Mouse (Mus musculus) adrenal gland, postnatal 36 days (tissue): Measurements from ENCODE around the gene Plce1. TPM values are rescaled to one million over a fixed set of nuclear protein-coding genes. Genes with fewer than 3 reads are reported as not detected.
A peak's percentile ranks its signal among the peaks of the same experiment; 100 is the strongest.

Experiments used
- DNase-seq, 2 experiments: peaks; one replicate each; pipeline ENCODE4 v3.0.0; 2021; ENCODE audit warnings: mixed read lengths in 1 of 2
- total RNA-seq, 2 experiments: library from RNA; stranded (reverse); gene quantifications; 2 replicates each; pipeline ENCODE4 v1.2.3; 2021

The Plce1 gene
- total RNA-seq, 2 experiments from 2014 or later = 6.5 to 8.9 TPM

DNA sequence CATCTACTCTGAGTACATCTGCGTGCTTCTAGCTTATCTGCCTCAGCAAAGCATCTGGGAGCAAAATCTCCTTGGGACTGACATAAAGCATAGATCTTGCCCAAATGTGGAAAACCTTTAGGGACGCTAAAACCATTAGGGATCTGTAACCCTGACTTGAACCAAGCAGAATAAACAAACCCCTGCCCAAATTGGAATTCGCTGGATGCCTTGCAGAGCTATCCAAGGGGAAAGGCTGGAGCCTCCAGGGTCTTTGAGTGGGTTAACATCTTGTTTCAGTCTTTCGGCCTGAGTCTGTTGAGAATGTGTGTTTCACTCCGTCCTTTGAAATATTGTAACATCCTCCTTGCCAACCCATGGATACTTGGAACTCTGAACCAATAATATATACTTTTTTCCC is 152.4 kb downstream of the Plce1 start:
- DNase-seq = no peak

GRCm38 (mm10) chr19:38639050-38639449 is 158.1 kb downstream of the Plce1 start:
- no peak for DNase-seq

DNA sequence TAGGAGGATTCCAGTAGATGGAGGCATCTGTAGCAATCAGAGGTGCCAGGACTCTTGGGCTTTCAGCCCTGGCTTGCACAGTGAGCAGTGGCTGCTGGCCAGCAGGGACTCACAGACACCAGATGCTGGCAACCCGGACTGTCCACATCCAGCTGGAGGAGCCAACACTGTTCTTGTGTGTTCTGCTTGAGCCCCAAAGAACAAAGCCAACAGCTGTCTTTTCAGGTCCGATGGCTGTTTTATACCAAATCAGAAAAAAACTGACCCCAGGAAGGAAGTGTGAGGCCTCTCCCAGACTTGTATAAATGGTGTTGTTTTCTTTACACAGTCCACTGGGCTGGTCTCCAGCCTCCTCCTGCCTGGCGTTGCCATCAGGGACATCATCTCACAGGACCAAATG is 158.9 kb downstream of the Plce1 start:
- peak; percentile 8 to 48 for DNase-seq

DNA sequence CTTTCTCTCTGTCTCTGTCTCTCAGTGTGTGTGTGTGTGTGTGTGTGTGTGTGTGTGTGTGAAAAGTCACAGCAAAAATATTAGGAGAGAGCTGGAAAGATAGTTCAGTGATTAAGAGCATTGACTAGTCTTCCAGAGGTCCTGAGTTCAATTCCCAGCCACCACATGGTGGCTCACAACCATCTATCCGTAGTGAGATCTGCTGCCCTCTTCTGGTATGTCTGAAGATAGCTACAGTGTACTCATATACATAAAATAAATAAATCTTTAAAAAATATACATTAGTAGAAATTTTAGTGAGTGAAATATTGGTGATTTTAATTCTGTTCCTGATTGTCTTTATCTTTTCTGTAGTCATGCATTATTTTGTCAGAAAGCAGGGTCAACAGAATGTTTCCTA is 161.6 kb downstream of the Plce1 start:
- peak in 1 of 2 experiments; percentile 4 for DNase-seq

DNA sequence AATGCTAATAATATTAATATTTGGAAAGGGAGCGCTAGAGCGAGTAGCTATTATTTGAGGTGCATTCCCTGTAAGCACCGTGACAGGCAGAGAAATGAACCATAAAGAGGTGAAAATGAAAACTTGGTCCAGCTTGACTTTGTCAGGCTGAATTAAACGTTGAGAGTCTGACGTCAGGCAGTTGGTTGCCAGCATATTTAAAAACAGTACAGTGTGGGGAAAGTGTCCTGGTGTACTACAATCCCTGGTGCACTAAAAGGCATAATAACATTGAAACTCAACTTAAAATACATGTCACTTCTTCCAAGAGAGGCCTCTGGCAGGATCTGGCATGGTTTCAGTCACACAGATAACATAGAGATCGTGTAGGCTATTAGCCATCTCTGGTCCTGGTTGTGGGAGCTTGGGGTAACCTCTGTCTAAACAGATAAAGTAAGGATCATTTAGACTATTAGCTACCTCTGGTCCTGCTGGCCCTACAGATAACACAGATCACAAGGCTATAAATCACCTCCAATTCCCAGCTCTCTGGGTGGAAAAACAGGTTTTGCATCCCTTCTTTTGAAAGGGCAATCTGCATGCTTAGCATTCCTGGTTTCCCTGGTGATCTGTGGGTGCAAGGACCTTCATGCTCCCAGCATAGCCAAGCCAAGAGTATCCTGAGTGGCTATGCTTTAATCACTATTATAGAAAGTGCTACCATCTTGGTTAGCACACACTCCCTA is 164.1 kb downstream of the Plce1 start:
- DNase-seq = no peak

DNA sequence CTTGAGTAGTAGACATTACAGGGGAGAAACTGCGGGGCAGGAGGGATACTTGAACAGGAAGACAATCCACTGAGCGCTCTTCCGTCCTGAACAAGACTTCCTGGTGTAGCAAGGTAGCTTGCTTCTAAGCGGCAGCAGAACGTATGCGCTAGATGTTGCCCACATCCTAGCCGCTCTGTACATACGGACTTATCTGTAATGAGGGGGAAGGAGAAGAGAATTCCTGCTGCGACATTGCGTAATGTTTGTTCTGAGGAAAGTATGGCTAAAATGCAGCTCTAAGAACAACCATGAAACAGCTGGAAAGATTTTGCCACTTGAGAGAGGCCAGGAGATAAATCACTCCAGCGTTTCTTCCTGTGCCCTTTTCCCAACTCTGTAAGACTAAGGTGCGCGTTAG is 177.1 kb downstream of the Plce1 start:
- DNase-seq = no peak

- DNase-seq = no peak
Measured at GRCm38 (mm10) chr19:38665398-38665797, 184.5 kb downstream of the Plce1 start.

GRCm38 (mm10) chr19:38672015-38672600 is 191.2 kb downstream of the Plce1 start:
- DNase-seq = no peak

GRCm38 (mm10) chr19:38673936-38674335 is 193.0 kb downstream of the Plce1 start:
- DNase-seq = no peak

DNA sequence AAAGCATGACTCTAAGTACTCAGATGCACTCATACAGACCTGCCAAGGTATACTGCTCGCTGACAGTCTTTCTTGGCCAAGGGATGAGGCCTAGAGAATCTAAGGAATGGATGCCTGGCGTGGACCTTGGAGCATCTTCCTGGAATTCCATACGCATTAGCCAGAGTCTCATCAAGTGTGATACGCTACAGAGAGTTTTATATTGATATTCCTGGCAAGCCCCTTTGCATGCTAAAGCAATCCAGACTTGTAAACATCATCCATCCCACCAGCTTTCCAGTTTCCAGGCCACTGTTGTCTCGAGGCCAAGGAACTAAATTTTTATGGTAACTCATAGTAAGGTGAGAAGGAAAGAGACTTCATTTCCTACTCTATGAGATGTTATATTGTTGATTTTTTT is 197.7 kb downstream of the Plce1 start:
- DNase-seq = no peak

GRCm38 (mm10) chr19:38679520-38679919 is 198.6 kb downstream of the Plce1 start:
- no peak for DNase-seq

DNA sequence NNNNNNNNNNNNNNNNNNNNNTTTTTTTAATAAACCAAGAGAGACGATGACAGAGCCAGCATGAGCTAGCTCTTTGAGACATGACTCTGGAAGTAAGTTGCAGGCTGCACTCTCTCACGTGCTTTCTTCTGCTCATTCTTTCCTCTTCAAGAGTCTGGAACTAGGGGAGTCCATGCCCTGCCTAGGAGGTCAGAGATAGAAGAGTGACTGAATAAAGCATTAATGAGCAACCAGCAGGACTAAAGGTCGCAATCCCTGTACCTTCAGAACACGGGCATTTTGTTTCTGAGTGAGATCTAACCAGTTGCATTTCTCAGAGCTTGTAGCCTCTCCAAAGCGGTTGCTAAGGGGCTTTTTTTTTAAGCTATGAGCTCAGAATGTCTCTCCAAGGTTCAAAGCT is 206.4 kb downstream of the Plce1 start:
- no peak for DNase-seq

DNA sequence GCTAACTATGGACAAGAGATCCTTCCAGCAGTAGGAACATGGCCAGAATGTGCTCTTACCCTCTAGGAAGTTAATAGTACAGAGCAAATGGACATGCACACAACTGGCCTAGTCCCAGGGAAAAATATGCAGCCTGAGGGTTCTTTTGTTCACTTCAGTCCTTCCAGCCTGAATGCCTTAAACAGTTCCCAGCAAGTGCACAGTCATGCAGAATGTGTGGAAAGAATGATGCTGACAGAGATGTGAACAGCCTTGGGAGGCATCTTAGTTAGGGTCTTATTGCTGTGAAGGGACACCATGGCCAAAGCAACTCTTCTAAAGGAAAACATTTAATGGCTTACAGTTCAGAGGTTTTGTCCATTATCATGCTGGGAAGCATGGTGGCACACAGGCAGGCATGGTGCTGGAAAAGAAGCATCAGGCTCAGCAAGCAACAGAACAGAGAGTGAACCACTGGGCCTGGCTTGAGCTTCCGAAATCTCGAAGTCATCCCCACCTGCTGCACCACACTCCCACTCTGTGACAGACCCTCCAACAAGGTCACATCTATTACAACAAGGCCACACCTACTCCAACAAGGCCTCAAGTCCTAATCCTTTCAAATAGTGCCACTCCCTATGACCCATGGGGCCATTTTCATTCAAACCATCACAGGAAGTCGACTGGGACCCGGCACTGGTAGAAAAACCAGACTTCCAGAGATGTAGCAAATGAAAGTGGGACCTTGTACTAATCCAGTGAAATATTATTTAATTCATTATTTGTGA is 208.0 kb downstream of the Plce1 start:
- no peak for DNase-seq

DNA sequence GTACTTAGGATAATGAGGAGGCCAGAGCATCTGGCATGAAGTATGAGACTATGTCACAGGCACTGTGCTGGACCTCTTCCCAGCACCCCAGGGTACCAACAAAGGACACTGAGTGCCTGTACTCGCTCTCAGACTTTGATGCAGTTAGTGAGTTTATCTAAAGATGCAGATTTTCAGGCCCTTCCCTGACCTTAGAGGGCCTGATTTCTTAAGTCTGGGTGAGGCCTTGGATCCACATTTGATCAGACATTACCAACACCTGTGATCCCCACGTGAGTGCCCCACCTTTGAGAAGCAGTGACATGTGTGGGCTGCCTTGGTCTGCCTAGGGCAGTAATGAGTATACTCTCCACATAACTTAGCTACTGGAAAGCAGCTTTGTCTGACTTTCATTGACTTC is 209.4 kb downstream of the Plce1 start:
- DNase-seq = no peak

DNA sequence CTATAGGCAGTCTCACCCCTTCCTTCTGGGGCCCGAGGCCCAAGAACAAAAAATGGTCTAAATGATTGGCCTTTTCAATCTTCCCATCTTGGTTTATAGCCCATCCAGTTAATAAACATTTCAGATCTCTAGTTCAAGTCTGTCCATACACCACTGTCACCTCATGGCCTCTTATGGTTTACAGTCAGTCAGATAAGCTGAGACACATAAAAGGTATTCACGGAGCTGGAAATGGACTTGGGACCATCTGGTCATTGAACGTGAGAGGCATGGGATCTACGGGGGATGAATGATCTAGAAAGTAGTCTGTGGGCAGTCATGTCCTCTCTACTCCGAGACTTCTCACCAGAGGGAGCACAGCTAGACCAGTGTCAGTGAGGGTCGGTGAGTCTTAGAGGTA is 210.6 kb downstream of the Plce1 start:
- no peak for DNase-seq

DNA sequence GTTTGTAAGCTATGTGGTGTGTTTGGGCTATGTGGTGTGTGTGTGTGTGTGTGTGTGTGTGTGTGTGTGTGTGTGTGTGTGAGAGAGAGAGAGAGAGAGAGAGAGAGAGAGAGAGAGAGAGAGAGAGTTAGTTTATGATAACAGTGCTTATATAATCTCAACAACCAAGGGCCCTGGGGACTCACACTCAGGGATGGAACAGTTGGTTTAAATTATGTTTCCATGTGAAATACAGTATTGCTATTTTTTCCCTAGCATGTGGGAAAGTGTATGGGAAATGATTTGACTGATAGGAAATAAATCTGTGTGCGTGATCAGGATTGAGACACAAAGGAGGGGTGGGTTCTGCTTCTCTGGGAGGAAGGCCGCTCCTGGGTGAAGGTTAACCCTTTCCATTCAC is 212.4 kb downstream of the Plce1 start:
- no peak for DNase-seq

DNA sequence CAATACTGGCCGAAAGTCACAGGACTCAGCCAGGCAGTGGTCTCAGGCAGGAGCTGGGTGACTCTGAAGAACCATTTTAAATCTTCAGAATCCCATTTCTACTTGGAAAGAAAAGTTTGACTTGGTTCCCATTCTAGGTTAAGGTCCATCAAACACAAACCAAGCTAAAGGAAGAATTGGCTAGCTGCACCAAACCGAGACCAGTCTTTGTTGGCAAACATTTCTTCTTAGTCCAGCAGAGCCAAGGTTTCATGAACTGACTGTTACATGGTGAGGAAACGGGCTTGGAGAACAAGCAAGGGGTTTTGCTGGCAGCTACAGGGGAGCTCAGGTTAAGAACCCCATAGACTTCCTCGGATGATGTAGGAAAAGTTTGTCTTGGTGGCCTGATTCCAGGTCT is 212.9 kb downstream of the Plce1 start:
- DNase-seq = no peak

DNA sequence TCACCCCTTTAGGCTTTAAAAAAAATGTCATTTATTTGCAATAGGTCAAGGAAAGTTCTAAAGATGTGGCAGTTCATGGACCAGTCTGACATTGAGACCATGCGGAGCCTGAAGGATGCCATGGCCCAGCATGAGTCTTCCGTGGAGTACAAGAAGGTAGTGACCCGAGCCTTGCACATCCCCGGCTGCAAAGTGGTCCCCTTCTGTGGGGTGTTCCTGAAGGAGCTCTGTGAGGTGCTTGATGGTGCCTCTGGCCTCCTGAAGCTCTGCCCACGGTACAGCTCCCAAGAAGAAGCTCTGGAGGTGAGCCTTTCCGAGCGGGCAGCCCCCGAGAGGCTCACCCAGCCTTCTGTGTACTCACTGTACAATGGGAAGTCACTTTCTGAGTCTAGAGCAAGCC is 220.9 kb downstream of the Plce1 start:
- no peak for DNase-seq

- no peak for DNase-seq
Measured at GRCm38 (mm10) chr19:38704742-38705141, 223.8 kb downstream of the Plce1 start.

GRCm38 (mm10) chr19:38705244-38705643 is 224.3 kb downstream of the Plce1 start:
- DNase-seq = no peak

DNA sequence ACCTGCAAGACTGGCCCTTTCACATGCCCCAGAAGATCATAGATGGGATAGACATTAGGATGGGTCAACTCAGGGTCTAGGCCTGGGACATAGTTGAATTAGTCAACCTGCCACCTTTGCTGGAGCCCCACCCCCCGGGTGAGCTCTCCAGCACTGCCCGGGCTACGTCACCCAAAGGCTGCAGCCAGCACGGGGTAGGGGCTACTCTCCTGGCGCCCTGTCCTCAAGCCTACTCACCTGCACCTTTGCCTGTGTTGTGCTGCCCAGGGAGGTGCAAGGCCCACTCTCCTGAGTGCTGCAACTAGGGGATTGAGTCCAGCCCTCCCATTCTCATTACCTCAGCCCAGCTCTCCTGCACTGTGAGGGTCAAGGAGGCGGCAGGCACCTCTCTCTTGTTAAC is 225.5 kb downstream of the Plce1 start:
- DNase-seq = no peak

GRCm38 (mm10) chr19:38709376-38709775 is 228.5 kb downstream of the Plce1 start:
- DNase-seq = peak; percentile 21 to 59

- no peak for DNase-seq
Measured at GRCm38 (mm10) chr19:38721808-38722207, 240.9 kb downstream of the Plce1 start.
